Mouse (Mus musculus) Muller cell, postnatal 12 days (primary cell): ENCODE results near the gene Psen2.
A peak's percentile ranks its signal among the peaks of the same experiment; 100 is the strongest.

Experiments used
- DNase-seq: peaks from one replicate; pipeline ENCODE4 v3.0.0-alpha.2; 2015; ENCODE audit errors: inconsistent ontology term

The Psen2 gene

DNA sequence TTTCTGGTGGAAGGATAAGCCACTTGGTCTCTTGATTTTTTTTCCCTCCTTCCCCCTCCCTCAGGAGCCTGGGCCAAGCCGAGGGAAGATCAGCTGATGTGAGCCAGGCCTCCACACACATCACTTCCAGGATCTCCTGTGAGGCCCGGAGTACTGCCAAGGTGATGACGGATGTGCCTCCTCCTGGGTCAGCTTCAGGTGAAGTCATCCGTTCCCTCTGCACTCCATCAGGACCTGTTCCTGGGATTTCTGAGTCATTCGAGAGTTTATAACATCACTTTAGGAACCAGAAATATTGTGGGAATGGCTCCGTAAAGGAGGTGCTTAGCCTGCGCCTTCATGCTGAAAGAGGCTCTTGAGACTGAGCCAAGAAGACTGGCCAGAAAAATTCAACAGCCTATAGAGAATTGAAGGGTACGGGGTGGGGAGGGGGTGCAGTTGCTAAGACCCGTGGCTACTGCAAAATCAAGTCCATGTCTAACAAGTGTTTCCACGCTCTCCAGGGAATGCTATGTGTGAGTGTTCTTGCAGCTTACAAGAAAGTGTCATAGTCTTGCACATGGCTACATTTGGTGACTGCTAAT is 11.6 kb upstream of the Psen2 start:
- no peak for DNase-seq

DNA sequence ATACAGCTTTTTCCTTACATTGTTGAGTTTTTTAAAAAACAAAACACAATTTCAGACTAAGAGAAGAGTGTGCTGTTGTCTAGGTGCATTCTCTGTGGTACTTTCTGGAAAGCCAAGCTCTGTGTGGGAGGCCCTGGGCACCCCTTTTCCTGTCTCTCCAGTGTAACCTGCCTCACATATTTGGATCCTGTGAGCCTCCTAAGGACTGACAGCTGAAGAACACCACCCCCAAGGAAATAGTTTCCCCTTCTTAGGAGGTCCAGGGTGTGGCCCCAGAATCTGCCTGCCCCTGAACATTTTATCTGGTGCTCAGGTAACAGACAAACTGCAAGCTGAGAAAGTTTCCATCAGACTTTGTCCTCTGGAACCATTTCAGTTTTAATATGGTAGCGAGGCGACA is 5.8 kb upstream of the Psen2 start:
- no peak for DNase-seq

DNA sequence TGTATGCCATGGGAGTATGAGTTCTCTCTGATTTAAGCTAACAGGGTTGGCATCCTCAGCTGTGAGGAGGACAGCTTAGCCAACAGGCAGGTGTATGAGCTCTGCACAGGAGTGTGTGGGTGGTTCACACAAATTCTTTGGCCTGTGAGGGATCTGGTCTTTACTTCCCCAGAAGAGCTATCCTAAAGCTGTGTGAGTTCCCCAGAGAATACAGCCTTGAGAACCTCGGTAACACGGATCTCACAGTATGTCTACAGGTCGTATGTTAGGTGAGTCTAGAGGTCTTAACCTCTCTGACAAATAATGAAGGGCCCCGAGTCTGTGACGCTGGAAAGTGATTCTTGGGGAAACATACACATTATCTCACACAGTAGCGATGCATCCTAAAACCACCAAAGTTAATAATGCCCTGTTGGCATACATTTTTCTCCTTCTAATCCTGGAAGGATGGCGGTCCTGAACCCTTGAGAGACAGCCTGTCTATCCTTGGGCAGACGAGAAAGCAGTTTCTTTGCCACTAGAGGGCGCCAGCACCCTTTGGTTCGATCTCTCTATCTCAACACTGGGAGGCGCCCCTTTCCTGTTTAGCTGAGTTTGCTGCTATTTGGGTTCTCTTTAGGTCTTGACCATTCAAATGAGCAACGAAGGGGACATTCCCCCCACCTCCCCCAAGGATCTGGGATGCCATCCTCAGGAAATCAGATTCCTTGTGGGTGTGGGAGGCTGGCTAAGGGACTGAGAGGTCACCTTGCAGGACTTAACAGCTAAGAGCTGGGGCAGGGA is 5.2 kb upstream of the Psen2 start:
- peak; percentile 82 for DNase-seq

DNA sequence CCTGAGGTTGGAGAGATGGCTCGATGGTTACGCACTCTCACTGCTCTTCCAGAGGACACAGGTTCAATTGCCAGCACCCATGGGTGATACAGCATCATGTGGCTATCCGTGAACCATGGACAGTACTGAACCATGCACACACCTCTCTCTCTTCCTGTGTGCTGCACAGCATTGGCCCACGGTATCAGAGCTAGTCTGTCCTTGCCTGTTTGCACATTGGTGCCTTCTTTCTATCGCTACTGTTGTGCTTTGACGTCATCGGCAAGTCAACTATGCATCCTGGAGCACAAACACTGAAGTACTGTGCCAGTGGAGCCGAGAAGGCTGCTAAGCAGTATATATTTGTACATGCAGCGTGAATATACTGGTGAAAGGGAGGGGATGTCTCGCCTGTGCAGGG is 3.9 kb upstream of the Psen2 start:
- DNase-seq = no peak

DNA sequence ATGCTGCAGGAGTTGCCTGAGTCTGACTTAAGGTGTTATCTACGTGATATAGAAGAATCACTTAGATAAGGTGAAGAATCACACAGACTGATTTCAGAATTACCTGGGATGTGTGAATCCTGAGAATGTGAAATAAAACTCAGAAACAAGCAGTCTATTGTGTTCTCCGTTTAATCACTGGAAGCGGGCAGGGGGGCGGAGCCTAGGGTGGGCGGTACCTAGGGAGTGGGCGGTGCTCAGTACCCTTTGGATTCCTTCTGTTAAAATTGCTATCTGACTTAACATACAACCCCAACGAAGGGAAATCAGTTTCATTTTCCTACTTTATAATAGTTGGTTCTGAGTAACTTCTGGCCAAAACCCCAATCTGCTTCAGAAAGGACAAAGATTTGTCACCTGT is 2.2 kb upstream of the Psen2 start:
- DNase-seq = peak; percentile 52

DNA sequence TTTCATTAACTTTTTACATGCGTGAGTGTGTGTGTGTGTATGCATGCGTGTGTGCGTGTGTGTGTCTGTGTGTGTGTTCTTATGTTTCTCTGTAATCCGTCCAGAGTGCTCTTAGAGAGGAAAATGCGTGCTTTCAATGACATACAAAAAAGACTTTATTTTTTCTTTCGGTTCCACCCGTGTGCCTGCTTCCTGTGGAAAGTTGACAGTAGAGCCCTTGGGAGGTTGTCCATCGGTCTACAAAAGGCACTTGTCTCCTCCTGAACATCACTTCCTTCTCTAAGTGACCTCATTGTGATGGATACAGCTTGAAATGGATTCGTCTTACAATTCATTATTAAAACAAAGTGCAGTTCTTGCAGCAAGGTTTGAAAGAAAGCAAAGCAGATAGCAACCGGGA is 1.6 kb upstream of the Psen2 start:
- no peak for DNase-seq

DNA sequence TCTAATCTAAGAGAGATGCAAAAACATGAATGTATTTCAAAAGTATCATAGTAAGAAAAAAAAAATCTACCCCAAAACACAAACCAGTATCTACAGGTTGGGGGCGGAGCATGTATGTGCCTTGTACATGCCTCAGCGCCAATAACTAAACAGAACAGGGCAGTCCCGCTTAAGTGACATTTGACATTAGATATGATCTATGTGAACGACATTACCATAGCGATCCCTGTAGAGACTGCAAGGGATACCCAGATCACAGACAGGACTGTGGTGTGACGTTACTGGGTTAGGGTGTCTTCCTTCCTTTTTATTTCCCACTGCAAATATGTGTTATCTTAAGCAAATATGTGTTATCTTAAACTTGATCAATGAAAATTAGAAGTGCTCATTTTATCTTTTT is 1.2 kb upstream of the Psen2 start:
- DNase-seq = no peak

DNA sequence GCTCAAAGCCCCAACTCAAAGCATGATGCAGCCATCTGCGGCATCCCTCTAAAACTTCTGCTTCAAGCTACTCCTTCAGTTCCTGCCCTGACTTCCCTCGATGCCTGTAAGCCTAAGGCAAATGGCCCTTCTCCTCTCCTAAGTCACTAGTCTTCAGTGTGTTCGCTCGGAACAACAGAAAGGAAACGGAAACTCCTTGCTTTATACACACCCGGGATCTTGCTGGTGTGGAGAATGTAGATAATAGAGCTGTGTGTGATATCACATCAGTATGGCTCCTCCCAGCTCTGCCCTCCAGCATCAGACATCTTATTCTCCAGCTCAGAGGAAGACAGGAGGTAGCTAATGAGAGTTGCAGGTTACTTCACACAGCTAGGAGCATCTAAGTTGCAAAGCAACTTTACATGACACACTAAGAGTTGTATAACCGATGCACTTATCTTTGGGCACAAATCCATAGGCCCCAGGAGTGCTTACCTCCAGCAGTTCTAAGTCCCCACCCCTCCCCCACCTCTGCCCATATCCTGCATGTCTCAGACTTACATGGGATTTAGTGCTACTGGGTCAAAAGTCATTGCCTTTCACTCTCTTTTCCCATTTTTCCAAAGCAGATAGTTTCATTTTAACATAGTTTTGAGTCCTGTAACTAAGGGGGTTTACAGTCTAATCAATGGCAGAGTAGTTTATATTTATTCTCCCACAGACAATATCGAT is 1.2 kb downstream of the Psen2 start:
- no peak for DNase-seq

DNA sequence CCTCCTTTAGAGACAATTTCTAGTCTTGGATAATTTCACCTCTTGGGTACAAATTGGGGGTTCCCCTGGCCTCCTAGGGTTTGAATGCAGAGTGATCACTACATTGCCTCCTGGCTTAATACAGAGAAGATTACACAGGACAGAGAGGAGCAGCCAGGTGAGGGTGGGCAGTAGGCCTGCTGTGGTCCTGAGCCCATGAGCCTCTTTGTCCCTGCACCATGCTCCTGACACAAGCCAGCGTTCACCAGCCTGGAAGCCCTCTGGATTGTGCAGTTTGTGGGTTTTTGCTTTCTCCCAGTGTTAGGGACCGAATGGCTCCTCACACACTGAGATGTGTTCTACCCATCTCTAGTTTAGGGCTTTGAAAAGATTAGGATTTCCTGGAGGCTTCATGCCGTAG is 1.8 kb downstream of the Psen2 start:
- no peak for DNase-seq

DNA sequence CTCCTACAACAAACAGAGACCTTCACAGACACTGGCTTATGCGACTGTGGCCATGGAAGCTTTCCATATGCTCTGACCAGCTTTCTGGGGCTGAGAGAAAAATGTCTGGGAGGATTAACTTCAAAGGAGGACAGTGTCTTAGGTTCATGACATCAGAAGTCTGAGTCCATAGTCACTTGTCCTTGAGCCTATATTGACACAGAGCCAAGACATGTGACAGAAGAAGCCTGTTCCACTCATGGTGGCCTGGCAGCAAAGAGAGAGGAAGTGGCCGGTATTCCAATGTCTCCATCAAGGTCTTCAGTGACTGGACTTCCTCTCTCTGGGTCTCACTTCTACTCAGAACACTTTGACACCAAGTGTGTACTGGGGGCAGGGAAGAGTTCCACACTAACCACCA is 2.4 kb downstream of the Psen2 start:
- DNase-seq = no peak

DNA sequence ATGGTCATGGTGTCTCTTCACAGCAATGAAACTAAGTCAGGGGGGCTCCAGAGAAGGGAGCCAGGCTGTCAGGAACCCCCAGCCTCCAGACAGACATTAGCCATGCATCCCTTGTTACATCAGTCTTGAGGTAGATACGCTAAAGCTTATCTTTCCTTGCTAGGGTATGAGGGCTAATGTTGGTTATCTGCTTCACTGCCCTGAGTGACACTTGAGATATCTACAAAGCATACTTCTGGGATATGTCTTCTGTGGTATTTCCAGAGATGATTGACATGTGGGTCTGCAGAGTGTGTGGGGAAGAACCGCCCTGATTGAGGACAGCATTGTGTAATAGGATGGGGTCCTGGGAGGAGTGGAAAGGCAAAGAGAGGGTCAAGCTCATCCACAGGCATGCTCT is 3.5 kb downstream of the Psen2 start:
- no peak for DNase-seq

DNA sequence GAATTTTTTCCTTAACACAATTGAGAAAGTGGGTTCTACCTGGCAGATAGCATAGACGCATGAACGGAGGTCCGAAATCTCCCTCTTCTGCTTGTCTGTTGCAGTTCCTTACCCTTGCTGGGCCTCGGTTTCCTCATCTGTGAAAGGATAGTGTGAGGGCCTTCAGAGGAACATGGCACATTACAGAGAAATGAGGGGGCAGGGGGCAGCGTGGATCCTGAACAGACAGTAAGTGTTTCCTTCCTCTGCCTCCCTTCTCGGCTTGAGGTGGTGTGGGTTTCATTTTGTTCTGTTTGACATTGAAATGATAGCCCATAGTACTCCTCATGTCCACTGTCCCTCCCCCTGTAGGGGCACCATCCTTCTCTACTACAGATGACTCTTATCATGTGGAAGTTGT is 5.8 kb downstream of the Psen2 start:
- DNase-seq = no peak

DNA sequence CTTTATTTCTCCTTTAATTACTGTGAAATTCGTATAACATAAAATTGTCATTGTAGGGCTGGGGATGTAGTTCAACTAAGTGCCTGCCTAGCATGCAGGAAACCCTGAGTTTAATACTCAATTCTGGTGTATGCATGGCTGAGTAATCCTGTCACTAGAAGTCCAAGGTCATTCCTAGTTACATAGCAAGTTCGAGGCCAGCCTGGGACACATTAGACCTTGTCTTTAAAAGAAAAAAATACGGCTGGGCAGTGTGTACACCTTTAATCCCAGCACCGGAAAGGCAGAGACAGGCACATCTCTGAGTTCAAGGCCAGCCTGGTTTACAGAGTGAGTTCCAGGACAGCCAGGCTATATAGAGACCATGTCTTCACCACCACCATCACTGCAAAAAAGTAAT is 6.4 kb downstream of the Psen2 start:
- DNase-seq = no peak

DNA sequence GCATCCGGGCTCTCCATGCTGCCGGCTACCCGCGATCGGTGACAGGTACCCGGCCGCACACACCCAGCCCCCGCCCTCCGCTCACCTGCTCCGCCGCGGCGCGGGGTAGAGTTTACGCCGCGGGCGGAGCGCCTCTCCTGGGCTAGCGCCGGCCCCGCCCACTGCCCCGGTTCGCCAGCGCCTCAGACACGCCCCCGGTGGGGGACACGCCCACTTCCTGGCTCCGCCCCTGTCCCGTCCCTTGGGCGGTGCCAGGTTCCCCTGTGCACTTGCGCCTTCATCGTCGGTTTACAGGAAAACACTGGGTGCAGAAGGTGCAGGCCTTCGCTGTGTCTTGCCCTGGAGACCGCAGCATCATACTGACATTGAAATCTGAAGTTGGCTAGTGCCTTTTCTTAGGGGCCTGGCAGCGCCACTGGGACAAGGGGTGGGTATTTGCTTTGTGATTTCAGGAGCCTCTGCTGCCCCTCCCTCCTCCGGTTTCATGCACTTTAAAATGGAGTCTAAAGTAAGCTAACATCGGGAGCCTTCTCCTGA is 7.0 kb downstream of the Psen2 start:
- DNase-seq = peak; percentile 98

DNA sequence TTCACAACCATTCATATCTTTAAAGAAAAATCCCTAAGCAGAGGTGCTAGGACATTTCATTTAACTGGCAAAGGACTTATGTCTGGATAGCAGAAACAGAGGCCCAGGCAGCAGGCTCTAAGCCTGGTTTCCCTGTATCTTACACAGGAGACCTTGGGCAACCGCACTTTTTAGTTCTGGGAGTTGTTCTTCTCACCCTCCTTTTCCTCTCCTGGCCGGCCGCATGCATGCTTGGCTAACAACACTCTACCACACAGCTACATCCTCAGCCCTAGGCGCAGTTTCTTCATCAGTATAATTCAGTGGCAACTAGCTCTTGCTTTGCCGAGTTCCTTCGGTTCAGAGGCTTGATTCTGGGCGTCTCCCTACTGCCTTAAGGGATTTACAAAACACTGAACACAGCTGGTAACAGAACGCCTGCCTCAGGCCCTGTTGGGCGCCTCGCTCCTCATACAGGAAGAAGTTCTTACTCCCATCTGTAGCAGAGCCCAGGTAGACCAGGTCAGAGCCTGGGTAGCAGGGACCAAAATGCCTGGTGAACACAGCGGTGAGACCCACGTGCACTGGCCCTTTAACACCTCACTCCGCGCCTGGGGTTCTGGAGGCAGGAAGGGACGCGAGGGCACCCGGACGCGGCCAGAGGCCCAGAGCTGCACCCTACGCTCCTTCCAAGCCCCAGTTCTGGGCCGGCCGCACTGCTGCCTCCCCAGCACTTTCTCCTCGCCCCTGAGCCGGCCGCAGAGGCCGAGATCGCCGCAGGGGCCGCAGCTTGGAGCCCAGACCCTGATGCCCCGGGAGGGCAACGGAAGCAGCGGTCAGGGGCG is 7.7 kb downstream of the Psen2 start:
- DNase-seq = no peak

DNA sequence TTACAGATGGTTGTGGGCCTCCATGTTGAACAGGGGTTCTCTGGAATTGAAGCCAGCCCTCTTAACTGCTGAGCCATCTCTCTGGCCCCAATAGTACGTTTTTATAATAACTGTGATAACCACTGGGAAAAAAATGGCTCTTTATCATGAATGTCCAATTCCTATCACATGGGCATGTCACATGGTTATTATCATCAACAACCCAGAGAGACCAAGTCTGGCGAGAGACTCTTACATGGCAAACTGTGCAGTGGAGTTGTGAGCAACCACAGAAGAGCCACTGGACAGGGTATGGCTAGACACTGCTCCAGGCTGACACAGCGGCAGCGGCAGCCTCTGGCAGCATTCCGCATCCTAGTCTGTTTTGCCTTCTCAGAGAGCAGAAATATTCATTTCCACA is 8.9 kb downstream of the Psen2 start:
- no peak for DNase-seq

DNA sequence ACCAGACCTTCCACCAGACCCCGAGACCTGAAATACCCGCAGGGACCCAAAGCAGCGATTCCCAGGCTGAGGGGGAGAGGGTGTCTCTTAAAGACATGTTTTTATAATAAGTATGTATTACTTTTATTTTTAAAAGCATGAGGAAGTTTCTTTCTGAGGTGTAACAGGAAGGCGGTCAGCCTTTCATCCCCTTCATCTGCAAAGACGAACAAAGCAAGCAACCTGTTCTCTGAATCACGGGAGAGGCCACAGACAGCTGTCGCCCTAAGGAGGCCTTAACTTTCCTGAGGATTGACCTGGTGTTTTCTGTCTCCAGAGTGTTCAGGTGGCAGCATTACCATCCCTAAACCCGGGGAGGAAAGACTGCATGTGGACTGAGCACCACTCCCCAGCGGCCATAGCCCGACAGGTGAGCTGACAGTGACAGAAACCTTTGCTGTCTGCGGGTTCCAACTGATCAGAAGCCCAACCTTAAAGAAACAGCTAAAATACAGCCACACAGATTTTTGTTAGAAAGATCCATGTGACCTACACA is 10.5 kb downstream of the Psen2 start:
- DNase-seq = no peak

DNA sequence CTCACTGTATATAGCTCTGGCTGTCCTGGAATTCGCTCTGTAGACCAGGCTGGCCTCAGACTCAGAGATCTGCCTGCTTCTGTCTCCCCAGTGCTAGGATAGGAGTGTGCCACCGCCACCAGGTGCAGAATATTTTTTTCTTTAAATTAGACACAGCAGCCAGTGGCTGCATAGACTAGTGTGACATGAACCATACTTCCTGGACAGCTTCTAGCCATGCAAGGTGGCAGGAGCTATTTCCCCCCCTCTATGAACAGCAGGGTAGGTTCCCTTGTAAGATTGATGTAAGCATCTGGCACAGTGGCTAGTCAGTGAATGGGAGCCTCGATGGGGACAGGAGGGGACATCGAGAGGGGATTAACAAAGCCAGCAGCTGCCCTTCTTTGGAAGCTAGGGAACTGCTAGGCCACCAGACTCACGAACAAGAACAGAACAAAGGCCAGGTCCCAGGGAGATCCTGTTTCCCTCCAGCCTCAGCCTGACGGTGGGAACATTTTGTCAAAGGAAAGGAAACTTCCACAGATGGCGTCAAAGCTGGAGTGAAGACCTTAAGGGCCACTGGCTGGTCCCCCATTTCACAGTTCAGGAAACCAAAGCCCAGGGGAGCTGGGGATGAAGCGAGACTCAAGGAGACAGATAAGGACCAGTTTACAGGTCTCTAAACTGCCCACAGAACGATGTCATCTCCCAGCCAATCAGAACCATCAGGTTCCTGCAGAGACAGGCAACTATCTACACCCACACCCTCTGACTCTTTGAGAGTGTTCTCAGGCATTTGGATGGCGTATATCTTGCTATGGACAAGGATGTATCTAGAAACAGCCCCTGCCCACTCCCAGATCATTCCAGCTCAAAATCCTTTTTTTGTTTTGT is 11.8 kb downstream of the Psen2 start:
- DNase-seq = no peak

DNA sequence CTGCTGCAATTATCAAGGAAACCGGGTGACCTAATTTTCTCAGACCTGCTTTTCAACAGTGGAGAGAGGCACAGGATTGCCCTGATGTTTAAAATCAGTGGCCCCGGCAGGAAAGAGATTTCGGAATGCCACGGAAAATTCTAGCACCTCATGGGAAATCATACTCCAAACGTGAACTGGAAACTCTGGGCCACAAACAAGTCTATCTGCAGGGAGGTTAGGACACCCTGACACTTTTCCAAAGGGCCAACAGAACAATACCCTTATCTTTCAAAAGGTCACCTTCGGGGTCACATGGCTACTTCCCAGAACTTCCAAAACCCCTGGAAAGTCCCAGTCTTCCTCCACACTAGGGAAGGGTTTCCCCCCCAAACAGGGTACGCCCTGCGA is 12.8 kb downstream of the Psen2 start:
- DNase-seq = no peak

DNA sequence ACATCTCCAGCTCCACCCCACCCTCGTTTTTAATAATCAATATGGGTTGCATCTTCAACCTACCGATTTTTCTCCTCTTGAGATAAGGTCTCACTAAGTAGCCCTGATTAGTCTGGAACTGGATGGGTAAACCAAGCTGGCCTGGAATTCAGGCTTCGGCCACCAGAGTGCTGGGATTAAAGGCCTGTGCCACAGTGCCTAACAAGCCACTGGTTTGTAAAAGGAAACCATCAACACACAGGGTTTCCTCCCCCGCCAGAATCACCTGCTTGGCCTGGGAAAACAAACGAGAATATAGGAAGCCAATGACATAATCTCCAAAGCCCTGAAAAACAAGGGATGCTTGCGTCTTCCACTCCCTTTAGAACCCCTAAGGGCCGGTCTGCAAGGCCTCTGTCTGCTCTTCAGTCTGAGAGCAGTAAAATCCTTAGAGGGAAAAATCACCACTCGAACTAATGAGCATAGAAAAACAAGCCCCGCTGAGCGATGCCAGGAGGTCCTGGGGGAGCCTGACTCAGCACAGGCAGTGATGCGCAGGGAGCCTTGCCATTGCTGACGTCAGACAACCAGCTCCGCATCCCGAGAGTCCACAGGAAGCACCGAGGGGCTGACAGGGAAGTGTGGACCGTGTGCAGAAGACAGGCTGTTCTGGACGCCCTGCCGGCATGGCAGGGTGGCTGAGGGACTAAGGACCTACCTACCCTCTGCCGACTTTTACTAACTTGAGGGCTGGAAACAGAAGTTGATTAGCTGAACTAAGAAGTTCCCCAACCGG is 13.4 kb downstream of the Psen2 start:
- DNase-seq = peak; percentile 88
